In the genomic region with DNA sequence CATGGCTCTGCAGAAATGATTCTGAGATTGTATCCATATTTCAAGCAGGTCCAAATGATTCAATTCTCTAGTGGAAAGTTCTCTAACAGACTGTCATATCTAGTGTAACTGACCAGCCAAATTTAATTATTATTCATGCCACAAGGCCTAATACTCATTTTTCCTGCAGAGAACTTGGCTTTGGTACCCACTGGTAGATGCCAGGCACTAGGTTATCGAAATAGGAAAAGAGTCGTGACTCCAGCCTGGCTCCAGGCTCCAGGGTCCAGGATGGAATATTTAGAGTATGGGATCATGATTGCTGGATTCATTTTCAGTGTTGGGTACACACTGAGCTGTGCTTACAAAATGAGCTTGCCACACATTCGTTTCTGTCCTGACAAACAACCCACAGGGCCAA, we compare ENCODE assay signal across 24 mouse cellular contexts.
"Had no signal": no experiment of that assay in that cellular context is flagged by ENCODE, and none has a peak within 500 bp of the region (broad histone marks: within the 10 kb centered on the region; RNA-seq: fewer than 3 reads in every experiment).

No protein-coding gene starts in this region.

- H3K4me1 ChIP-seq: heart, embryonic 10.5 days; heart, embryonic 12.5 days; hindbrain, embryonic 10.5 days; hindbrain, embryonic 12.5 days; intestine, embryonic 15.5 days; limb, embryonic 10.5 days; limb, embryonic 12.5 days; liver, embryonic 13.5 days; liver, embryonic 15.5 days had no signal

- H3K4me3 ChIP-seq: heart, embryonic 10.5 days; heart, embryonic 12.5 days; hindbrain, embryonic 10.5 days; hindbrain, embryonic 12.5 days; intestine, embryonic 15.5 days; layer of hippocampus, adult 2 months; left cerebral cortex, adult 2 months; limb, embryonic 10.5 days; limb, embryonic 12.5 days; liver, embryonic 13.5 days; liver, embryonic 15.5 days had no signal

- DNase-seq: gastrocnemius, postnatal 10 days; gastrocnemius, postnatal 25 days; heart, adult 18-20 months; heart, postnatal 10 days; heart, postnatal 4 days; kidney, adult 18-20 months; kidney, adult 8-10 months; kidney, postnatal 10 days; kidney, postnatal 25 days; kidney, postnatal 4 days; liver; liver, embryonic 13.5 days; liver, postnatal 0 days had no signal

- H3K27ac ChIP-seq: heart, embryonic 10.5 days; hindbrain, embryonic 10.5 days; hindbrain, embryonic 12.5 days; hindbrain, embryonic 14.5 days; intestine, embryonic 15.5 days; layer of hippocampus, adult 2 months; left cerebral cortex, adult 2 months; limb, embryonic 10.5 days; limb, embryonic 12.5 days; liver, embryonic 13.5 days; liver, embryonic 15.5 days had no signal

- H3K27me3 ChIP-seq: heart, embryonic 12.5 days; hindbrain, embryonic 12.5 days; intestine, embryonic 15.5 days; limb, embryonic 12.5 days; liver, embryonic 13.5 days; liver, embryonic 15.5 days had no signal
